Mouse (Mus musculus) forebrain, embryonic 11.5 days (tissue): ENCODE results near the gene Itgb4. TPM values are rescaled to one million over a fixed set of nuclear protein-coding genes. Genes with fewer than 3 reads are reported as not detected.

ENCODE experiments used
- ATAC-seq: fragments of 200-750 bp; cut with Nextera tagmentation; replicated peaks from 2 replicates; pipeline ENCODE4 v1.8.0; 2017; ENCODE audit warnings: moderate TSS enrichment; ENCODE audit not compliant: low FRiP score
- DNase-seq: peaks from one replicate; pipeline ENCODE4 v3.0.0-alpha.2; 2017; ENCODE audit warnings: low spot score
- H3K27ac ChIP-seq: fragments of 300-500 bp; sonication (generic); 2 replicates; pipeline ENCODE4 v1.5.1; 2014; ENCODE audit warnings: low read depth, low read length
- H3K27me3 ChIP-seq: fragments of 300-500 bp; sonication (generic); 2 replicates; pipeline ENCODE4 v1.6.1; 2014; ENCODE audit warnings: mild to moderate bottlenecking, low read length, mixed read lengths; ENCODE audit not compliant: control insufficient read depth, insufficient read depth
- H3K36me3 ChIP-seq: fragments of 300-500 bp; sonication (generic); 2 replicates; pipeline ENCODE4 v1.6.1; 2014; ENCODE audit warnings: mild to moderate bottlenecking, low read length, moderate library complexity, mixed read lengths; ENCODE audit not compliant: control insufficient read depth, insufficient read depth
- H3K4me1 ChIP-seq: fragments of 300-500 bp; sonication (generic); replicated peaks from 2 replicates; pipeline ENCODE4 v1.6.1; 2014; ENCODE audit warnings: low read length, mixed read lengths; ENCODE audit not compliant: control insufficient read depth, insufficient read depth
- H3K4me2 ChIP-seq: fragments of 300-500 bp; sonication (generic); 2 replicates; pipeline ENCODE4 v1.6.1; 2014; ENCODE audit warnings: low read depth, mild to moderate bottlenecking, low read length, moderate library complexity, mixed read lengths; ENCODE audit not compliant: severe bottlenecking
- H3K4me3 ChIP-seq: fragments of 300-500 bp; sonication (generic); 2 replicates; pipeline ENCODE4 v1.5.1; 2014; ENCODE audit warnings: low read depth, low read length
- H3K9ac ChIP-seq: fragments of 300-500 bp; sonication (generic); 2 replicates; pipeline ENCODE4 v1.6.1; 2014; ENCODE audit warnings: low read length
- H3K9me3 ChIP-seq: fragments of 300-500 bp; sonication (generic); 2 replicates; pipeline ENCODE4 v1.6.1; 2016; ENCODE audit warnings: low read length, mixed read lengths; ENCODE audit not compliant: control insufficient read depth
- WGBS: fragments of 180-500 bp; shearing (Covaris S2); extraction: QIAGEN DNeasy Blood & Tissue Kit; methylation state at CpG from one replicate; pipeline ENCODE4 v1.1.7; 2014; 5-methylcytosine and 5-hydroxymethylcytosine counted together
- polyA plus RNA-seq: library from polyadenylated mRNA; unstranded; fragments of >200 nt; fragmentation: Nextera tagmentation; extraction: Ambion mirVana; gene quantifications from 2 replicates; pipeline ENCODE4 v1.2.1, GENCODE M21; 2014

The Itgb4 gene
- polyA plus RNA-seq, 1 experiment from 2014 or later = 0.57 TPM

DNA sequence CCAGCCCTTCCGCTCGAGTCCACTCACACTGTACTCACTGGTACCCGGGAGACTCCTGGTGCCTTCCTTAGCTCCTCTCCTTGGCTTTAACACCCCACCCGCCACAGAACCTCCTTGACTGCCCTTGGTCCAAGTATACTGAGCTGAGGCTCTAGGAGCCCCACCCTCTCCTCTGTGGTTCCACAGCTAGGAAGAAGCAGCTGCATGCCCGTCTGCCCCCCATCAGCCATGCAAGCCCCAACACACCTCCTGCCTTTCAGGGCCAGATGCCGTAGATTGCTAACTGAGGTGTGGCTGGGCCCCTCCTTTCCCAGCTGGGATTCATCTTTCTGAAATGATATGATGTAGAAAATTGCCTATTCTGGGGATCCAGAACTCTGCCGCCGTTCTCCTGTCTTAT lies 29.3 kb upstream of the Itgb4 start:
- WGBS = 90% methylated on average over 8 of the region's 8 CpGs
- Histone ChIP-seq H3K9ac (no peak overlapping the region), H3K9me3 (no peaks in the 10 kb centered on the region), H3K4me3 (no peak overlapping the region), H3K4me2 (no peak overlapping the region), H3K36me3 (no peaks in the 10 kb centered on the region; the same call in 1 of the 2 replicates), H3K27ac (no peak overlapping the region), H3K27me3 (no peaks in the 10 kb centered on the region), H3K4me1 (no peaks in the 10 kb centered on the region)
- no peak for DNase-seq
- no peak for ATAC-seq

DNA sequence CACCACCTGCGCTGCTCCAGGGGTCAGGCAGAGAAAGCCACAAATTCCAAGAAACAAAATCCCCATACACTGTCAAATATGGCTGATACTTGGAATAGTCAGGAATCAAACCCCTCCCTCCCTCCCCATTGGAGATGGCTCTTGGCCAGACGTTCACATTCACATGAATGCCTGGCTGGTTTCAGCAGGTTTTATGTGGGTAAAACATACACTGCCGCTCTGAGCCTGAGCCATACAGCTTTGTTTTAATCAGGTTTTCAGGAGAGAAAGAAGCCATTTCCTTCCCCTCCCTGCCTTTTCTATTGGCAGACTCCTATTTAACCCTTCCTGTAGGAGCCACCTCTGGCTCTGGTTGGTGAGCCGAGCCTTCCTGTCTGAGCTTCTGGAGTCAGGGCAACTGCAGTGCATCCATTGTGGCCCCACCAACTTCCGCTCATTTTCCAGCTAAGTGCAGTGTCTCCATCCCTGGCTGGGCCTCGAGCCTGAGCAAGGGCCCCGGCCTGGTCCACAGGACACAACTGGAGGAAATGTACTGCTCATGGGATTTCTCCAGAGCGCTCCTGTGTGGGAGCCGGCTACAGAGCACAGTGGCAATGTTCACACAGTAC lies 28.2 kb upstream of the Itgb4 start:
- H3K36me3 ChIP-seq = no peaks in the 10 kb centered on the region; the same call in 1 of the 2 replicates
- no peak for DNase-seq
- WGBS = 92% methylated on average over 9 of the region's 9 CpGs
- ATAC-seq = no peak
- no peak overlapping the region for H3K9ac ChIP-seq
- no peaks in the 10 kb centered on the region for H3K4me1 ChIP-seq
- no peak overlapping the region for H3K4me2 ChIP-seq
- H3K4me3 ChIP-seq = no peak overlapping the region
- H3K27ac ChIP-seq = no peak overlapping the region
- no peaks in the 10 kb centered on the region for H3K9me3 ChIP-seq
- no peaks in the 10 kb centered on the region for H3K27me3 ChIP-seq

DNA sequence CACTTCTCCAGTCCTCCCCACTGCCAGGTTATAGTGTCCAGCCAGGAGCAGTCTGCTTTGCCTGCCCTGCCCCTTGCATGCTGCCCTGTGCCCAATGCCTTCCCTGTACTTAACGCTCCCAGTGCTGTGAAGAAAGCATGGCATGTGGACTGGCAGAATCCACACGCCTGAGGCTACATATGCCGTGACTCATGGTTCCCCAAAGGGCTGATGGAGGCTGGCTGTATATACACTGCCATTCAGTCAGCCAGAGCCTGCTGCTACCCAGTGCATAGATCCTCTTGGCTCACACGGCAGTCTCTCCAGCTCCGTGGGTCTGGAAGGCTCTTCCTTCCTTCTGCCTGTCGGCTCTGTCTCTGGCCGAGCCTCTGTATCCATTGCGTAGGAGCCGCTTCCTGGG lies 26.2 kb upstream of the Itgb4 start:
- Histone ChIP-seq H3K4me2 (no peak overlapping the region), H3K9ac (no peak overlapping the region), H3K4me3 (no peak overlapping the region), H3K27me3 (no peaks in the 10 kb centered on the region), H3K4me1 (no peaks in the 10 kb centered on the region), H3K27ac (no peak overlapping the region), H3K9me3 (no peaks in the 10 kb centered on the region), H3K36me3 (no peaks in the 10 kb centered on the region; the same call in 1 of the 2 replicates)
- 95% methylated on average over 9 of the region's 9 CpGs for WGBS
- ATAC-seq (no peak), DNase-seq (no peak)

DNA sequence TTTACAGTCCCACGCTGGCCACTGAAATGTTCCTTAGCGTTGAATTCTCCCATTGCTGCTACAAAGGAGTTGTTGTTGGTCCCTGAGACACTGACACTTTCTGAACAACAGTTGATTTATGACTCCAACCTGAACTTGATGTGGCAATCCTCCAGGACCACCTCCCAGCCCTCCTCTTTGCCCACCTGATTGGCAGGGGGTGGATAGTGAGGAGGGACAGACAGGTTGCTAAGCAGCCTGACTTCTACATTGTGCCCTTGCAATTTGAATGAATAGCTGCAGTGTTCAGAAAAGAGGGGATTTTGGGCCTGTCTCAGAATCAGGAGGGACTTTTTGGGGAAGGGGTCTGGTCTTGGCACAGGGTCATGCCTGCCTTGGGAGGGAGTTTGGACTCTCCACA lies 23.8 kb upstream of the Itgb4 start:
- 90% methylated on average over 2 of the region's 2 CpGs for WGBS
- H3K4me2 ChIP-seq = no peak overlapping the region
- no peaks in the 10 kb centered on the region for H3K27me3 ChIP-seq
- no peak overlapping the region for H3K9ac ChIP-seq
- H3K27ac ChIP-seq = no peak overlapping the region
- no peak overlapping the region for H3K4me3 ChIP-seq
- DNase-seq = no peak
- no peaks in the 10 kb centered on the region for H3K4me1 ChIP-seq
- no peaks in the 10 kb centered on the region for H3K9me3 ChIP-seq
- ATAC-seq = no peak
- H3K36me3 ChIP-seq = no peaks in the 10 kb centered on the region; the same call in 1 of the 2 replicates

DNA sequence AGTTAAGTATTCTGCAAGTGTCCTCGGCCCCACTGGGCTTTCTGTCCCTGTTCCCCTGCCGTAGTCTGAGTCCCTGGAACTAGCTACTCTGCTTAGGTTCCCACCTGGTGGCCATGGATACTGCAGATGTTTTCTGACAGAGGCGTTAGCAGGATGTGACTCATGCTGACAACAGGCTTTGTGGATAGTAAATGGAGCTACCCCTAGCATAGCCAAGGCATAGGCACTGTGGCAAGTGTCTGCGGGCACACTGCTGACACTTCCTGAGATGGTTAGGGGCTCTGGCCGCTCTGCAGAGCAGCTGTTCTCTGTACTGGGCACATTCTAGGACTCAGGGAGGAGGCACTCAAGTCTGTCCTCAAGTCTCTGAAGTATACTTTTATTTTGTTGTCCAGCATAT lies 19.8 kb upstream of the Itgb4 start:
- Histone ChIP-seq H3K36me3 (peaks cover 6% of the 10 kb centered on the region; the same call in 1 of the 2 replicates), H3K4me3 (no peak overlapping the region), H3K9me3 (no peaks in the 10 kb centered on the region), H3K27me3 (no peaks in the 10 kb centered on the region), H3K4me2 (no peak overlapping the region), H3K4me1 (no peaks in the 10 kb centered on the region; the same call in none of the 2 replicates), H3K9ac (no peak overlapping the region), H3K27ac (no peak overlapping the region)
- ATAC-seq (no peak), DNase-seq (no peak)
- WGBS = 94% methylated on average over 5 of the region's 5 CpGs

DNA sequence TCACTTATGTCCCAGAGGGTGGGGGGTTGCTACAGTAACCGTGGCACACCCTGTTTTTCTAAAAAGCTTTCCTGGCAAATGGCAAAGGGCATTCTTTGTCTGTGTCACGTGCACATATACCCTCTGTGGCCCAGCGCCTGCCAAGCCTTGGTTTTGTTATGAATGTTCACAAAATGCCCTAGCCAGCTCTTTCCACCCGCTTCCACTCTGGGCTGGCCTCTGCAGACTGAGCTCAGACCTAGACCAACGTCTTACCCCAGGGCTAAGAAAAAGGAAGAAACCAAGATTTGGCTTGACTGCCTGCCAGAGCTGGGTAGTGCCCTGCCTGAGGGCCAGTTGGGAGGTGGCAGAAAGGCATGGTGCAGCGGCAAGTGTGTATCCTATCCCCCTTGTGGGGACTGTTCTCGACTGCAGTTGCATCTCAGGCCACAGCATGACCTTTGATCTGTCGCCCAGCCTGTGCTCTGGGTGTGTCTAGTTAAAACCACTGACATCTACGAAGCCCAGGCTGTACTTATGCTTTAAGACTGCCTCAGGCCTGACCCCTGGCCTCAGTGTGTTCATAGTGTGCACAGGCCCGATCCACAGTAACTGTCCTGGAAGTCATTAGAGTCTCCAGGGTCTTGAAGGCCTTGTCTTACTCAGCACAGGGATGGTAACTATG lies 19.2 kb upstream of the Itgb4 start:
- no peak overlapping the region for H3K27ac ChIP-seq
- ATAC-seq (no peak), DNase-seq (no peak)
- H3K9me3 ChIP-seq = no peaks in the 10 kb centered on the region
- no peak overlapping the region for H3K4me2 ChIP-seq
- 70% methylated on average over 10 of the region's 10 CpGs for WGBS
- H3K36me3 ChIP-seq = peaks cover 6% of the 10 kb centered on the region; the same call in 1 of the 2 replicates
- no peaks in the 10 kb centered on the region; the same call in none of the 2 replicates for H3K4me1 ChIP-seq
- H3K4me3 ChIP-seq = no peak overlapping the region
- no peaks in the 10 kb centered on the region for H3K27me3 ChIP-seq
- no peak overlapping the region for H3K9ac ChIP-seq

DNA sequence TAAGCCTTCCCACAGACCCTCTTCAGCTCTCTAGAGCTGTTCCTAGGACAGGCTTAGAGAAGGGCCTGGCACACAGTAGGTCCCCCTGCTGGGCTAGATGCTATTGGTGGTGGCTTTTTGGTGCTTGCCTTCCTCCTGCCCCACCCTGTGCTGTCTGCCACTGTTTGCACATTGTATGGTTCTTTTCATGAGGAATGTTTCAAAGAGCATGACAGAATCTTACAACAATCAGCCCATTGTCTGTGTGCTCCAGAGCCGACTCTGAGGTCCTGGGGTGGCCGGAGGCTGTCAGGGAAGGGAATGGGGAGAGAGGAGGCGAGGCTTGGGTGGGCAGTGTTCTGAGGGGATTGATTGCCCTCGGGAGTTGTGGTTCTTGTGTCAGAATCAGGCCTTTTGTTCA lies 18.1 kb upstream of the Itgb4 start:
- Histone ChIP-seq H3K9me3 (no peaks in the 10 kb centered on the region), H3K4me1 (no peaks in the 10 kb centered on the region; the same call in none of the 2 replicates), H3K27me3 (no peaks in the 10 kb centered on the region), H3K36me3 (peaks cover 10% of the 10 kb centered on the region; the same call in 1 of the 2 replicates), H3K9ac (no peak overlapping the region), H3K4me2 (no peak overlapping the region), H3K27ac (peak overlapping the region; percentile 14; the same call in 1 of the 2 replicates), H3K4me3 (no peak overlapping the region)
- 5% methylated on average over 4 of the region's 4 CpGs for WGBS
- no peak for DNase-seq
- no peak for ATAC-seq

DNA sequence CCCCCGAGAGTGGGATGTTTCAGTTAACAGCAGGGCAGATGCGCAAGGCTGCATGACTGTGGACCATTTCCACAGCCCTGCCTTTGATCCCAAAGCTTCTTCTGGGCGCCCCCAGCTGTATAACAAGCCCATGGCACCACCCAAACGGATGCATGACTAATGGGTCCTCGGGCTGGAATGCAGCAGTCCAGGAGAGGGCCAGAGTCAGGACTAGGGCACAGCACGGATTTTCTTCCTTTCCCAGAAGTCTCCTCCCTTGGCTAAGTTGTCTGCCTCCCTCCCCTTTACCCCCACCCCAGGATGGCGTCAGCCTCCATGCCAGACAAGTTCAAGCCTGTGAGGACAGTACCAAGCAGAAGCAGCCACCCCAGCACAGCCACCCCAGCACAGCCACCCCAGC lies 16.5 kb upstream of the Itgb4 start:
- H3K27me3 ChIP-seq = no peaks in the 10 kb centered on the region
- WGBS = 74% methylated on average over 7 of the region's 7 CpGs
- H3K27ac ChIP-seq = no peak overlapping the region
- no peak for DNase-seq
- H3K4me1 ChIP-seq = no peaks in the 10 kb centered on the region; the same call in none of the 2 replicates
- H3K9ac ChIP-seq = no peak overlapping the region
- H3K4me2 ChIP-seq = no peak overlapping the region
- H3K36me3 ChIP-seq = peaks cover 12% of the 10 kb centered on the region
- no peak for ATAC-seq
- H3K4me3 ChIP-seq = no peak overlapping the region
- H3K9me3 ChIP-seq = no peaks in the 10 kb centered on the region

DNA sequence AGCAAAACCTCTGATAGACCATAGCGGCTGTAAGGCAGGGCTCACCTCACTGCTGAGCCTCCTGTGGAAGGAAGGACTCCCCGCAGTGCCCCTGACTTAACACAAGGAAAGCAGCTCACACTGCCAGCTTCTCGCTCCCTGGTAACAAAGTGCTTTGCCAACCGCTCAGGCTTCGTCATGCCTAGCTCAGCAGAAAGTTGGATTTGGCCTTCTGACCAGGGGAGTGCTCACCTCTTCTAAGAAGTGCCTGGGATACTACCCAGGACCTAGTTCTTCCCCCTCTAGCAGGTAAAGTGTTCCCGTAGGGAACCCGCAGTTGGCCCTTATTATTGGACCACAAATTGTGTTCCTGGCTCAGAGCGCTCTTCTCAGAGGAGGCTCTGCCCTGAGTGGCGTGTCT lies 15.5 kb upstream of the Itgb4 start:
- 93% methylated on average over 9 of the region's 9 CpGs for WGBS
- no peak overlapping the region for H3K27ac ChIP-seq
- no peaks in the 10 kb centered on the region; the same call in none of the 2 replicates for H3K4me1 ChIP-seq
- no peak for DNase-seq
- H3K36me3 ChIP-seq = peaks cover 17% of the 10 kb centered on the region
- H3K9me3 ChIP-seq = no peaks in the 10 kb centered on the region
- H3K27me3 ChIP-seq = no peaks in the 10 kb centered on the region
- H3K4me2 ChIP-seq = no peak overlapping the region
- no peak overlapping the region for H3K9ac ChIP-seq
- no peak for ATAC-seq
- no peak overlapping the region for H3K4me3 ChIP-seq
